Mouse (Mus musculus) liver, postnatal 0 days (tissue): ENCODE results near the gene Naa40.

Experiments
- CTCF ChIP-seq: sonication (generic); IDR thresholded peaks from 2 replicates; pipeline ENCODE4 v1.5.1; 2016; ENCODE audit warnings: antibody characterized with exemption, low read depth
- EP300 ChIP-seq: IDR thresholded peaks from 2 replicates; pipeline ENCODE4 v1.6.1; 2016; ENCODE audit warnings: antibody characterized with exemption, low read depth, mild to moderate bottlenecking

DNA sequence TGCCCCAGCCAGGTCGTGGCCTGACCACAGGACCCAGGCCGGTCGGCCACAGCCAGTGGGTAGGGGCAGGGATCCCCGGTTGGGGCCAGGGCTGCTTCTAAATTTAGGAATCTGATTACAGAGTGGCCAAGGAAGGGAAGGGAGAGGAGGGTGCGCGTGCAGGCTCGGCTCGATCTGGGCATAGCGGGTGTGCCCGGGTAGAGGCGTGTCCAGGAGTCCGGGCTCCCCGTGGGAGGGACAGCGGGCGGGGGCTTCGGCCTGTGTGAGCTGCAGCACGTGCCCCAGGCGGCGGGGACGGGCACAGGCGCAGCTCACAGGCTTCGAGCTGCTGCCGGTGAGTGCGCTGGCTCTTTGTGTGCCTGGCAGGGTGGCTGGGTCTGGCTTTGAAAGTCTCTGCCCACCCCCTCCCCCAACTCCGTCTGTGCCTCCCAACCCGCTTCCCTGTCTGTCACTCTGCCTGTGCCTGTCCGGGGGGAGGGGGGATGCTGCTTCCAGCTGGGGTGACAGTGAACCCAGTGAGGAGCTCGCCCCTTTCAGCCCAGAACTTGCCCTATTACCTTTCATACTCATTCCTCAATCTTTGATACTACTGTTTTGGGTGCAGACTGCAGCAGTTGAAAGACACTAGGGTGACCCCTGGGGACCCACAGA is 26.2 kb upstream of the Naa40 start, which contains the start of gene Rcor2:
- TF ChIP-seq CTCF (no peak), EP300 (no peak)
